Mouse (Mus musculus): ENCODE results near the gene Rheb.

GRCm38 (mm10) chr5:24877836-24878624 lies 35.6 kb upstream of the Rheb start:
- TF ChIP-seq CTCF (IDR thresholded peaks at IDR 0.05), result no peak
- no peak for TF ChIP-seq EP300 (IDR thresholded peaks at IDR 0.05; ENCODE audit: insufficient read depth, low read depth, low read length)
